Mouse (Mus musculus) C2C12 (cell line): ENCODE results near the gene T. TPM values are rescaled to one million over a fixed set of nuclear protein-coding genes. Genes with fewer than 3 reads are reported as not detected.

Experiments
- H3K27me3 ChIP-seq: one replicate; pipeline ENCODE4 v1.6.1; 2011; ENCODE audit not compliant: control insufficient read depth, insufficient read depth, insufficient read length
- H3K36me3 ChIP-seq: one replicate; pipeline ENCODE4 v1.6.1; 2011; ENCODE audit not compliant: control insufficient read depth, insufficient read depth
- H3K4me3 ChIP-seq: one replicate; pipeline ENCODE4 v1.5.1; 2011; ENCODE audit warnings: mild to moderate bottlenecking, control low read depth; ENCODE audit not compliant: poor library complexity, insufficient read depth, severe bottlenecking
- H3K79me2 ChIP-seq: one replicate; pipeline ENCODE4 v1.6.1; 2011; ENCODE audit not compliant: control insufficient read depth, insufficient read depth
- H3K79me3 ChIP-seq: one replicate; pipeline ENCODE4 v1.6.1; 2011; ENCODE audit warnings: low read depth, control low read depth
- H3ac ChIP-seq: one replicate; pipeline ENCODE3; 2011; ENCODE audit warnings: low read depth; ENCODE audit not compliant: control insufficient read depth, insufficient read length
- CEBPB ChIP-seq: IDR thresholded peaks from one replicate; pipeline ENCODE4 v1.6.1; 2011; ENCODE audit warnings: low read depth, mild to moderate bottlenecking, control low read depth, moderate library complexity
- CTCF ChIP-seq: IDR thresholded peaks from one replicate; pipeline ENCODE4 v1.5.1; 2011; ENCODE audit not compliant: control insufficient read depth, insufficient read depth, insufficient read length
- FOSL1 ChIP-seq: IDR thresholded peaks from one replicate; pipeline ENCODE4 v1.8.0; 2011; ENCODE audit warnings: mild to moderate bottlenecking, low read length; ENCODE audit not compliant: poor library complexity, insufficient read depth, severe bottlenecking
- MAX ChIP-seq: IDR thresholded peaks from one replicate; pipeline ENCODE4 v1.6.1; 2011; ENCODE audit warnings: mild to moderate bottlenecking, control low read depth
- MYOD1 ChIP-seq: IDR thresholded peaks from one replicate; pipeline ENCODE4 v1.6.1; 2011; ENCODE audit warnings: low read depth; ENCODE audit not compliant: control insufficient read depth, insufficient read length
- MYOG ChIP-seq: IDR thresholded peaks from one replicate; pipeline ENCODE4 v1.6.1; 2011; ENCODE audit not compliant: control insufficient read depth, insufficient read length; ENCODE audit errors: extremely low read depth
- USF1 ChIP-seq: IDR thresholded peaks from one replicate; pipeline ENCODE4 v1.6.1; 2011; ENCODE audit warnings: low read depth, mild to moderate bottlenecking, control low read depth, moderate library complexity
- long read RNA-seq, 2 experiments: library from polyadenylated mRNA; unstranded; transcript quantifications; one replicate each; pipeline ENCODE4 v2.0.0; 2019 to 2020
- polyA plus RNA-seq: library from polyadenylated mRNA; unstranded; fragments of >200 nt; fragmentation: generic; extraction: Trizol; gene quantifications from one replicate; pipeline ENCODE4 v1.2.1, GENCODE M21; 2012; ENCODE audit warnings: missing spikeins

T gene
- polyA plus RNA-seq: not detected
- long read RNA-seq, experiment 1: 0 reads
- long read RNA-seq, experiment 2: 0 reads

DNA sequence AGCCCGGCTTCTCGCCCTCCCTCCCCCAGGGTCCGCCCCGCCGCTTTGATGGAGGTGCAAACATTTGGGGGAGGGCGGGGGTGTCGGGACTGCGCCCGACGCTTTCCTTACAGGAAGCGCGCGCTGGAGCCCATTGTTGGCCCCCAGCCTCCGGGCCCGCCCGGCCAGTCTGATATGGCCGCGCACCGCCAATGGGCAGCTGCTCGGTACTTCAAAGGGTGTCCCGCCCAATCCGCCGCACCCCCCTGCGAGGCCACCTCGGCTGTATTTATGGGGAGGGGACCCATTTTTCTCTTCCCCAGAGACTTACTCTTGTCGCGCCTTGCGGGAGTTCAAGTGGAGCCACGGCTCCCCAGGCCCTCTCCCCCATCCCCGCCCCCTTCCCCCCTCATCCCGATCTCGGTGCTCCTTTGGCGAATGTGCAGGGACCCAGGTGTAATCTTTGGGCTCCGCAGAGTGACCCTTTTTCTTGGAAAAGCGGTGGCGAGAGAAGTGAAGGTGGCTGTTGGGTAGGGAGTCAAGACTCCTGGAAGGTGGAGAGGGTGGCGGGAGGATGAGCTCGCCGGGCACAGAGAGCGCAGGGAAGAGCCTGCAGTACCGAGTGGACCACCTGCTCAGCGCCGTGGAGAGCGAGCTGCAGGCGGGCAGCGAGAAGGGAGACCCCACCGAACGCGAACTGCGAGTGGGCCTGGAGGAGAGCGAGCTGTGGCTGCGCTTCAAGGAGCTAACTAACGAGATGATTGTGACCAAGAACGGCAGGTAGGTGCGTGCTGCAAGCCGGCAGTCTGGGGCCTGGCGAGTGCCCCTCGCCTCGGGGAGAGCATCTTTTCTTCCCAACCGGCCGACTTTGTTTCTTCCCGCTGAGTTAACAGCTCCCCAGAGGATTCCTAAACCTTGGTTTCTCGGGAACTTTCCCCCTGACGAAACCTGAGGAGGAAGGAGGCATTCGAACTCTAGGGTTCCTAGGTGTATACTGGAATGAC lies at the start of gene T:
T (plus strand) TSS at position 446 of the 983 bp plus-strand sequence.
- Histone ChIP-seq H3K4me3 (no peak within 1 kb of the TSS), H3ac (no peak within 1 kb of the TSS), H3K79me3 (no peaks in the 10 kb centered on the region), H3K79me2 (no peaks in the 10 kb centered on the region), H3K36me3 (no peaks in the 10 kb centered on the region), H3K27me3 (peaks cover 81% of the 10 kb centered on the region)
- TF ChIP-seq USF1: no peak
- no peak for TF ChIP-seq MYOG
- TF ChIP-seq CTCF: no peak
- TF ChIP-seq FOSL1: no peak
- no peak for TF ChIP-seq CEBPB
- TF ChIP-seq MAX: no peak
- TF ChIP-seq MYOD1: no peak

DNA sequence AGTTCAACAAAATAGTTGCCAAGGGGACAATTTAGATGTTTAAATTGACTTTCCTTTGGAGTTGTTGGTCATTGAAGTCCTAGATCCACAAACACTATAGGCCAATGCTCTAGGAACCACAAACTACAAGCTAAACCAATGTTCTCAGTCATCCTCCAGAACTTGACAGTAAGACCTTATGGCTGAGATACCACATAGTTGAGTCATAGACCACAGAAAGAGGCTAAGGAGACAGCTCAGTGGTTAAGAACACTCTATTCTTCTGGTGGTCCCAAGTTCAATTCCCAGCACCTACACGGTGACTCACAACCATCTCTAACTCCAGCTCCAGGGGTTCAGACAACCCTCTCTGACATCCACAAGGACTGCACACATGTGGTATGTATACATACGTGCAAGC lies 48.8 kb upstream of the T start:
- Histone ChIP-seq H3K79me3 (no peaks in the 10 kb centered on the region), H3ac (no peak overlapping the region), H3K79me2 (no peaks in the 10 kb centered on the region), H3K27me3 (peaks cover 12% of the 10 kb centered on the region), H3K4me3 (no peak overlapping the region), H3K36me3 (no peaks in the 10 kb centered on the region)
- TF ChIP-seq CEBPB: no peak
- no peak for TF ChIP-seq MYOD1
- TF ChIP-seq MAX: no peak
- no peak for TF ChIP-seq FOSL1

DNA sequence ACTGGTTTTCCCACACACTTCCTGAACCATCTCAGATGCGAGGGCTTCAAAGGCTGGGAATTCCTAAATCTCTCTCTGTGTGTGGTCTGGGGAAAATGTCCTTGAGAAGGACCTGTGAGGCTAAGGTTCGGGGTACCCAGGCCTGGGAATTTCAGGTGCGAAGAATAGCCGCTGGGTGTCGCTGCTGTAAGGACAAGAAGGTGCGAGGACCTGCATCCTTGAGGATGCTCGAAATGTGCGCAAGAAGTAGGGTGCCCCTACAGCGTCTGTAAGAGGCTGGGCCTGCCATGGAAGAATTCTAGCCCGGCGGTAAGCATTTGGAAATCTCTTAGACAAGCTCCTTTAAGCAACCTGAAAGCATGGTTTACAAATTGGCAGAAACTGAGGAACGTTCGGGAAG lies 45.8 kb upstream of the T start:
- H3K4me3 ChIP-seq: no peak overlapping the region
- peaks cover 16% of the 10 kb centered on the region for H3K27me3 ChIP-seq
- H3K79me3 ChIP-seq: no peaks in the 10 kb centered on the region
- no peaks in the 10 kb centered on the region for H3K36me3 ChIP-seq
- TF ChIP-seq USF1 (no peak), CTCF (no peak), CEBPB (no peak), FOSL1 (no peak), MYOD1 (no peak), MAX (no peak), MYOG (no peak)
- no peaks in the 10 kb centered on the region for H3K79me2 ChIP-seq
- H3ac ChIP-seq: no peak overlapping the region

DNA sequence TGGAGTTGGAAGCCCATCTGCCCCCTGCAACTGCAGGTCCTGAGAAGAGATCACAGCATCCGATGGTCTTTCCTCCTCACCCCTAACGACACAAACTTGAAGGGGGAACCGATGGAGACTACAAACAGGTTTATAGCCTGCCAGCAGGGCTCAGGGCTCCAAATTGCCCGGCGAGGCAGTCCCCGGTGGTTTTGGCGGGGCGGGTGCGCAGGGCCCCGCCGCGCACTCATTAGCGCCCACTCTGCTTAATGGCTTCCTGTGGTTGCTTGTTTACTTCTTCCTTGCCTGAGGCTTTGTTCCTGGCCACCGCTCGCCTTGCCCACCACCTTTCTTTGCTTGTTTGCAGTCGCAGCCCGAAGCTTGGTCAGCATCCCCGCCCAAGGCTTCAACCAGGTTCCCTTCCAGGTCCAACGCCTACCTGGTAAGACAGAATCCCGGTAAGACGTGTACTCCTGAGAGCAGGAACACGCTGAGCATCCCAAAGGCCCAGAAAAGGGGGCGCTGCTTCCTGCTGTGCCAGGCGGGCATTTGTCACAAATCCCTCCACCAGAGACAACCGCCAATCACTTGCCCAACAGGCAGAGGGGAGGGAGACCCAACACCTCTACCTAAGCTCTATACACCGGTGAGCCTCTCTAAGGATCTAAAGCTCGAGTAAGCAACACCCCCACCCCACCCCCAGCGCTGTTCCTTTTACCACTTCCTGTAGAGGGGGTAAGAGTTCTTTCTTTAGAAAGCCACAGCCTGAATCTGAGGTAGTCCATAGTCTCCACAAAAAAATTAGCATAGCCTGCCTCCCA lies 45.0 kb upstream of the T start:
- Histone ChIP-seq H3K79me3 (no peaks in the 10 kb centered on the region), H3K27me3 (peaks cover 16% of the 10 kb centered on the region), H3K36me3 (no peaks in the 10 kb centered on the region), H3K79me2 (no peaks in the 10 kb centered on the region), H3ac (no peak overlapping the region), H3K4me3 (no peak overlapping the region)
- no peak for TF ChIP-seq CTCF
- no peak for TF ChIP-seq MYOG
- no peak for TF ChIP-seq CEBPB
- TF ChIP-seq FOSL1: no peak
- no peak for TF ChIP-seq MYOD1
- TF ChIP-seq USF1: no peak
- TF ChIP-seq MAX: no peak

DNA sequence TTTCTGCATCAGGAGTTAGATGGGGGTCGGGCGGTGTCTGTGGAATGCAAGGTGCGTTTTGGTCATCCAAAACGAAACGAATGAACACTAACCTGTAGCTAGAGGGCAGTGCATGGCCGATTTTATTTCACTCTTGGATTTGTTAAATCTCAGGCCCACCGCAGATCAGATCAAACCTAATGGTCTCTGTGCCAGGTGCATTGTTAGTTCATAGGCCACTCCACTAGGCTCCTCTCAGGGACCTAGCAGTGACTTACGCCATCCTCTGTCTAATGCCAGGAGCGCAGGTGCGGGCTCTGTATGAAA lies 44.5 kb upstream of the T start:
- H3K79me3 ChIP-seq: no peaks in the 10 kb centered on the region
- H3K36me3 ChIP-seq: no peaks in the 10 kb centered on the region
- peaks cover 16% of the 10 kb centered on the region for H3K27me3 ChIP-seq
- no peaks in the 10 kb centered on the region for H3K79me2 ChIP-seq
- H3K4me3 ChIP-seq: no peak overlapping the region
- TF ChIP-seq MYOD1: no peak
- no peak for TF ChIP-seq FOSL1
- no peak for TF ChIP-seq MYOG
- TF ChIP-seq CEBPB: no peak
- TF ChIP-seq CTCF: no peak
- TF ChIP-seq MAX: no peak
- TF ChIP-seq USF1: no peak
- no peak overlapping the region for H3ac ChIP-seq

DNA sequence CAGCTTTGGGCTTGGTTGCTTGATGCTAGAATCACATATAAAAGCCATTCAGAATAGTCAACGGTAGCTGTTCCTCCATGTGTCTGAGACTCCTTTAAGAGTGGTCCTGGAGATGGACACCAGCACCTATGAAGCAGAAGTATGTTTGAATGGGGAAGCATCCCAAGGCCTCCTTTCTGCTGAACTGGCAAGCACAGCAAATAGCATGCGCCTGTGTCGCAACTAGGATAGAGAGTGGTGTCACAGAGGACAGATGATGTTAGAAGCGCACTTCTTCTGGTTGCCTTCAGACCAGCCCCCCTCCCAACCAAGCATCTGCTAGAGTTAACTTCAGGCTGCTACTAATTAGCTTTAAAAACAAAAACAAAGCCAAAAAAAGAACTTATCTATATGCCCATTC lies 43.7 kb upstream of the T start:
- no peak overlapping the region for H3K4me3 ChIP-seq
- H3K36me3 ChIP-seq: no peaks in the 10 kb centered on the region
- TF ChIP-seq MYOD1 (no peak), CEBPB (no peak), MYOG (no peak), MAX (no peak), FOSL1 (no peak), CTCF (no peak), USF1 (no peak)
- peaks cover 16% of the 10 kb centered on the region for H3K27me3 ChIP-seq
- no peaks in the 10 kb centered on the region for H3K79me3 ChIP-seq
- H3ac ChIP-seq: no peak overlapping the region
- H3K79me2 ChIP-seq: no peaks in the 10 kb centered on the region
